Mouse (Mus musculus) intestine, embryonic 14.5 days (tissue): Measurements from ENCODE around the gene Kif3a. TPM values are rescaled to one million over a fixed set of nuclear protein-coding genes. Genes with fewer than 3 reads are reported as not detected.

Source experiments
- ATAC-seq: fragments of 200-750 bp; cut with Nextera tagmentation; replicated peaks from 2 replicates; pipeline ENCODE4 v1.8.0; 2017; ENCODE audit warnings: low read depth, moderate number of reproducible peaks, moderate TSS enrichment, moderate library complexity; ENCODE audit not compliant: low FRiP score, low TSS enrichment
- DNase-seq: peaks from one replicate; pipeline ENCODE4 v3.0.0-alpha.2; 2018; ENCODE audit warnings: low spot score
- H3K27ac ChIP-seq: fragments of 300-500 bp; sonication (generic); 2 replicates; pipeline ENCODE4 v1.5.1; 2014; ENCODE audit warnings: low read depth, mild to moderate bottlenecking, control low read depth
- H3K27me3 ChIP-seq: fragments of 300-500 bp; sonication (generic); replicated peaks from 2 replicates; pipeline ENCODE4 v1.6.1; 2014; ENCODE audit warnings: low read length, control low read depth; ENCODE audit not compliant: control insufficient read depth, insufficient read depth
- H3K36me3 ChIP-seq: fragments of 300-500 bp; sonication (generic); 2 replicates; pipeline ENCODE4 v1.6.1; 2014; ENCODE audit warnings: low read length, control low read depth; ENCODE audit not compliant: control insufficient read depth, insufficient read depth
- H3K4me1 ChIP-seq: fragments of 300-500 bp; sonication (generic); replicated peaks from 2 replicates; pipeline ENCODE4 v1.6.1; 2014; ENCODE audit warnings: low read length, control low read depth, mixed read lengths; ENCODE audit not compliant: control insufficient read depth, insufficient read depth
- H3K4me2 ChIP-seq: fragments of 300-500 bp; sonication (generic); 2 replicates; pipeline ENCODE4 v1.6.1; 2014; ENCODE audit warnings: low read length
- H3K4me3 ChIP-seq: fragments of 300-500 bp; sonication (generic); 2 replicates; pipeline ENCODE4 v1.5.1; 2014; ENCODE audit warnings: low read depth, low read length, control low read depth, mixed read lengths
- H3K9ac ChIP-seq: fragments of 300-500 bp; sonication (generic); 2 replicates; pipeline ENCODE4 v1.6.1; 2014; ENCODE audit warnings: mild to moderate bottlenecking, low read length
- H3K9me3 ChIP-seq: fragments of 300-500 bp; sonication (generic); 2 replicates; pipeline ENCODE4 v1.6.1; 2016; ENCODE audit warnings: low read length, control low read depth; ENCODE audit not compliant: control insufficient read depth
- WGBS: fragments of 180-500 bp; shearing (Covaris S2); extraction: QIAGEN DNeasy Blood & Tissue Kit; methylation state at CpG from one replicate; pipeline ENCODE4 v1.1.7; 2014; 5-methylcytosine and 5-hydroxymethylcytosine counted together
- polyA plus RNA-seq: library from polyadenylated mRNA; unstranded; fragments of >200 nt; fragmentation: Nextera tagmentation; extraction: Ambion mirVana; gene quantifications from 2 replicates; pipeline ENCODE4 v1.2.1, GENCODE M21; 2014

Kif3a gene
- polyA plus RNA-seq = 58.7 and 63.5 TPM in 2 replicates

DNA sequence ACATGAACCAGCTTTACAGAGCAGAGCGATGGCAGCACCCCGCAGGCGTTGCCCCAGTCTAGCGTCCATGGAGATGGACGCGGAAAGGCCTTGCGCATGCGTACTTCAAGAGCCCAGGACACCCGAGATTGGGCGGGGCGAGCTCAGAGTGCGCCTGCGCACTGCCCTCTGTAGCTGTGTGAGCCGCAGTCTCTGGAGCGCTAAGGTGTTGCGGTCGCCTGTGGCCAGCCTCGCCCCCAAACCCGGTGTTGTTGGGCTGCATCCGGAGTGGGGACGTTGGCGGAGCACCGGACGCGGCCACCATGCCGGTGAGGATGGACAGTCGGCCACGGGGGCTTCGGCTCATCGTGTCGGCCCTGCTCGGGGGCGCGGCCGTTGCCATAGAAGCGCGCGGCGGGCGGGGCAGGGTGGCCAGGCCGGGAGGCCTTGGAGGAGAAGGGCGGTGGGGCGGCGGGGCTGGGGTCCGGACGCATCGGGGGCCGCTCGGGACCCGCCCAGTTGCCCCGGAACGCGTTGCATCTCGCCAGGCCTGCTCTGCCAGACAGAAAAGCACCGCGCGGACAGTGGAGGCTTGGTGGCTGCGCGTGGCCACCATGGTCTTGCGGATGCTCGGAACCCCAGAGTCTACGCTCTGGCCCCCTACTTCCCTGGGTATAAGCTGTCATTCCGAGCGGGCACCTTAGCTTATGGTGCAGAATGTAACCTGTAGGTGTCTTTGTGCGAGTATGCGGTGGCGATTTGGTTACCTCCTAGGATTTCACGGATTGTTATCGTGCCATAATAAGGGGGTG lies at the start of gene Kif3a:
TSS of gene Kif3a (plus strand) at position 156 of the 791 bp plus-strand sequence.
- Histone ChIP-seq H3K27me3 (no peaks in the 10 kb centered on the region), H3K9ac (peak within 1 kb of the TSS; percentile 72), H3K4me1 (peaks cover 11% of the 10 kb centered on the region; the same call in 1 of the 2 replicates), H3K9me3 (no peaks in the 10 kb centered on the region), H3K36me3 (no peaks in the 10 kb centered on the region), H3K4me2 (peak within 1 kb of the TSS; percentile 68), H3K4me3 (peak within 1 kb of the TSS; percentile 89), H3K27ac (0 out of 2 replicates have a peak within 1 kb of the TSS, but pooled peaks have one; percentile 23)
- DNase-seq (peak; percentile 95), ATAC-seq (peak; percentile 96)
- WGBS = under 1% methylated on average over 68 of the region's 69 CpGs

DNA sequence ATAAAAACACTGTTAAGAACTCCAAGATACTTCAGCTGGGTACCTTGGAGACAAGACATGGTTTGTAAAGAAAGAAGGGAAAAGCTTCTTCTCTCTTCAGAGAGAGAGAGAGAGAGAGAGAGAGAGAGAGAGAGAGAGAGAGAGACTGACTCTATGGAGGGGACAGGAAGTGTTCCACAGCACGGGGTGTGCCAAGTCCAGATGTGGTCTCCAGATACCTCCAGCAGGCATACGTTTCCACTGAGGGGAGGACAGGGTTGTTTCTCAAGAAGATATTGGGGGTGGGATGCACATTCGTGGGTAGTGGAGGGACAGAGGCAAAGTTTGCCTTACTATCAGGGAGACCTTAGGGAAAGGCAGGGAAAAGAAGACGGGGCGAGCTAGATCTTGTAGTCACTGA lies 48.4 kb upstream of the Kif3a start:
- H3K4me1 ChIP-seq = peaks cover 25% of the 10 kb centered on the region
- H3K27me3 ChIP-seq = no peaks in the 10 kb centered on the region
- no peaks in the 10 kb centered on the region for H3K36me3 ChIP-seq
- no peak for ATAC-seq
- WGBS = 50% methylated on average over 5 of the region's 5 CpGs
- H3K27ac ChIP-seq = no peak overlapping the region
- H3K4me2 ChIP-seq = peak overlapping the region; percentile 75
- no peaks in the 10 kb centered on the region for H3K9me3 ChIP-seq
- H3K9ac ChIP-seq = no peak overlapping the region
- peak overlapping the region; percentile 72; the same call in 1 of the 2 replicates for H3K4me3 ChIP-seq
- no peak for DNase-seq

DNA sequence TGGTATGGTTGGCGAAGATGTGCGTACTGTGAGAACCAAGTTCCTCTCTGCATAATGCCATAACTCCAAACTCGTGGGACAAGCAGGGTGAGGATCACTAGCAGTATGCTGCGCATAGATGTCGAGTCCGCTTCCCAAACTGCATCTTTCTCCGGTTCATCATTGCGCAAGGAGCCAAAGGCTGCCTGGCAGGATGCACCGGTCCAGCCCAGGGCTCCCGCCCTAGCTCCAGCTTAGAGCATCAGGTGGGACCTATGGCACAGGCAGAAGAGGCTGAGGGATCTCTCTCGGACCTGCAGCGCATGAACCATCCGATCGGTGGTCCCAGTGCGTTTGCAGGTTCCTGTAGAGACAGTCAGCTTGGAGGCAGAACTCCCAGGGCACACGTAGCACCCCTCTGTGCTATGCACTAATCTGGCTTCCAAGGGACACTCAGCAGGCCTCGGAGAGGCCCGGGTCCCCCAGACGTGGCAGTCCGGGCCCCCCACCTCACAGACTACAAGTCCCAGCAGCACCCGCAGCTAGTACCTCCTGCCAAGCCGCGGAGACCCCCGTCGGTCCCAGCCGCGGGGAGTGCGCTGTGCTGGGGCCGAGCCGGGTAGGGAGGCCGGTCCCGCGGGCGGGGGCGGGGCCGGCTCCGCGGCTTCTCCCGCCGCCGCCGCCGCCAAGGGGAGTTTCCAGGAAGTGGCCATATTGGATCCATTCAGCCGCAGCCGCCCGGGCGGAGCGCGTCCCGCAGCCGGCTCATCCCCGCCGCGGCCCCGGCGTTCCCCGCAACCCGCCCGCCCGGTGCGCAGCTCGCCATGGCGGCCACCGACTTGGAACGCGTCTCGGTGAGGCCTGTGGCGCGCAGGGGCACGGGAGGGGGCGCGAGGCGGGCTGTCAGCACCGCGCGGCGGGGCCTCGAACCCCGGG lies 47.7 kb upstream of the Kif3a start, which contains the start of gene Sept8:
TSS of gene Sept8 (plus strand) at position 51 of the 915 bp plus-strand sequence.
- DNase-seq = peak; percentile 82
- 5% methylated on average over 79 of the region's 79 CpGs for WGBS

DNA sequence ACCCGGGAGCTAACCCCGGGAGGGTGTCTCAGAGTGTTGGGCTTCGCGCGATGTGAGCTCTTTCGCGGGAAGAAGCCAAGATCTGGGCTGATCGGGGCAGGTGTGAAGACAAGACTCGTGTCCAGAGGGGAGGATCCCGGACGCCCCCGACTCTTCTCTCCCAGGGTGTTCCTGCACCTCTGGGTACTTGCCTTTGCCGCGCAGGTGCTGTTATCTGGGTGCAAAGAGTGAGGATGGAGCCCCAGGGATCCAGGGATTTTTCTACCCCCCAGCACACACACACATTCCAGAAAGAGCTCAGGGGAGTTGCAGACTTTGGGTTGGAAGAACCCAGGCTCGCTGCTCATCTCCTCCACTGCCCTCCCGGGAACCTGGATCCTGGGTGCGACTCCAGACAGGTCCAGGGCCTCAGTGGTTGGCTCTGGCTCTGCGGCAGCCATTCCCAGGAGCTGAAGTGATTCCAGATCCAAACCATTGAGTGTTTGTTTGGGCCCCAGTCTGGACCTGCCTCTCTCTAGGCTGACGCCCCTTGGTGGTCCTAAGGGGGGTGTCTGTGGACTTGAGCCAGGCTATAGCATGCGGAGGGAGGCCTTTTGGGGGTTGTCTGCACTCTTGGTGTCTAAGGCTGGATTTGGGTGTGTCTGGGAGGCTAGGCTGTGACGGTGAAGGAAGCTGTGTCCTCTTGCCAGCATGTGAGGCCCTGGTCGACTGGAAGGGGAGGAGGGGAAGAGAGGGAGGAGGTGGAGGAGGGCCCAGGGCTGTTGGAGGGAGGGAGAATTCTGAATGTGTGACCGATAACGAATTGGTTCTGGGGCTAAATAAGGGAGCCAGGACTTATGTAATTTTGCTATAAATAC lies 46.8 kb upstream of the Kif3a start:
- Histone ChIP-seq H3K4me2 (peak overlapping the region; percentile 75), H3K4me3 (peak overlapping the region; percentile 72), H3K27ac (peak overlapping the region; percentile 64), H3K36me3 (no peaks in the 10 kb centered on the region), H3K9ac (peak overlapping the region; percentile 69), H3K4me1 (peaks cover 31% of the 10 kb centered on the region), H3K9me3 (no peaks in the 10 kb centered on the region), H3K27me3 (no peaks in the 10 kb centered on the region)
- ATAC-seq (0 out of 2 replicates have a peak, but pooled peaks have one; percentile 14), DNase-seq (peak; percentile 71)
- 3% methylated on average over 24 of the region's 24 CpGs for WGBS

More for the DNA sequence above, 47.7 kb upstream of the Kif3a start, which contains the start of gene Sept8:
- Histone ChIP-seq H3K36me3 (no peaks in the 10 kb centered on the region), H3K4me3 (peak within 1 kb of the TSS; percentile 72), H3K4me2 (peak within 1 kb of the TSS; percentile 75), H3K27me3 (no peaks in the 10 kb centered on the region), H3K27ac (peak within 1 kb of the TSS; percentile 64), H3K9me3 (no peaks in the 10 kb centered on the region), H3K9ac (peak within 1 kb of the TSS; percentile 69), H3K4me1 (peaks cover 30% of the 10 kb centered on the region)
- peak; percentile 78 for ATAC-seq

DNA sequence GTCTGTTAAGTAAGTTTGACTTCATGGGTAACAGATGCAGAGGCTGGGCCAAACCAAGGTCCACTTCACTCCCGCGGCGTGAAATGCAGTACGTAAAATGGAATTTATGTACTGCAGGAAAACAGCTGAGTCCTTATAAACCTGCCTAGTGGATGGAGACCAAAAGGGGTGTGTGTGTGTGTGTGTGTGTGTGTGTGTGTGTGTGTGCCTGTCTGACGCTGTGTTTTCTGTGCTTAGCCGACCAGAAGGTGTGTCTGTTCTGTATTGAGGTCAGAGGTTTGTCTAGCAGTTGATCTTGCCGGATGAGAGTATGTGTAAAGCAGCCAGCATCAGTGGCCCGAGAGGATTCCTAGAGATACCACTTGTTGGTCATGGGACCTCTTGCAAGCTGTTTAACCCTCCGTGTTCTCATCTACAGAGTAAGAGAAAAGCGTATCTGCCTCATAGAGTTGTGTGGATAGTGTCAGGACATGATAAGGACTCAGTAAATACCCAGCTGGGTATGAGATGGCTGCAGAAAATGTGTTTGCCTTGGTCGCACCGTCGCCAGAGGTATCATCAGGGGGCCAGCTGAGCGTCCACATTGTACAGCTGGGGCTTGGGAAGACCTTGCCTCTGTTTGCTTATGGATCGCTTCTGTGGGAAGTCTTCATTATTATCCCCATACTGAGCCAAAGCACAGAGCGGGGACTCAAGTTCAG lies 45.9 kb upstream of the Kif3a start:
- H3K27ac ChIP-seq = no peak overlapping the region

DNA sequence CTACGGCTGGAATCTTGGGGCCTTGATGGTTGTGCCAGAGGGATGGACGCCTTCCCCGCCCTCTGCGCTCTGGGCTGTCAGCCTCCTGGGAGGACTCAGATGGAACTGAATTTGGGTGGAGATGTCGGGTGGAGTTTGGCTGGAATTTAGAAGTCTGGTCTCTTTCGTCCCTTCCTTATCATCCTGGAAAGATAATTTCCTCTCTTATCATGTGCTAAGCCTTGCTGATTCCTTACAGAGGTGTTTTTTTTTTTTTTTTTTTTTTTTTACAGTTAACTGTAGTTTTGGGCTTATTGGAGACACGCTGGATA lies 45.4 kb upstream of the Kif3a start:
- Histone ChIP-seq H3K4me2 (peak overlapping the region; percentile 75), H3K9ac (no peak overlapping the region), H3K36me3 (no peaks in the 10 kb centered on the region), H3K27me3 (no peaks in the 10 kb centered on the region), H3K4me1 (peaks cover 34% of the 10 kb centered on the region), H3K9me3 (no peaks in the 10 kb centered on the region), H3K27ac (no peak overlapping the region), H3K4me3 (0 out of 2 replicates have a peak overlapping the region, but pooled peaks have one; percentile 1)
- WGBS = 77% methylated on average over 7 of the region's 7 CpGs
- no peak for ATAC-seq
- no peak for DNase-seq

More for the DNA sequence above, 45.9 kb upstream of the Kif3a start:
- H3K4me2 ChIP-seq = peak overlapping the region; percentile 75
- no peak overlapping the region for H3K9ac ChIP-seq
- peak overlapping the region; percentile 72 for H3K4me3 ChIP-seq
- WGBS = 38% methylated on average over 16 of the region's 16 CpGs
- H3K4me1 ChIP-seq = peaks cover 34% of the 10 kb centered on the region
- H3K27me3 ChIP-seq = no peaks in the 10 kb centered on the region
- no peaks in the 10 kb centered on the region for H3K36me3 ChIP-seq
- H3K9me3 ChIP-seq = no peaks in the 10 kb centered on the region
- peak; percentile 59 for DNase-seq
- no peak for ATAC-seq

DNA sequence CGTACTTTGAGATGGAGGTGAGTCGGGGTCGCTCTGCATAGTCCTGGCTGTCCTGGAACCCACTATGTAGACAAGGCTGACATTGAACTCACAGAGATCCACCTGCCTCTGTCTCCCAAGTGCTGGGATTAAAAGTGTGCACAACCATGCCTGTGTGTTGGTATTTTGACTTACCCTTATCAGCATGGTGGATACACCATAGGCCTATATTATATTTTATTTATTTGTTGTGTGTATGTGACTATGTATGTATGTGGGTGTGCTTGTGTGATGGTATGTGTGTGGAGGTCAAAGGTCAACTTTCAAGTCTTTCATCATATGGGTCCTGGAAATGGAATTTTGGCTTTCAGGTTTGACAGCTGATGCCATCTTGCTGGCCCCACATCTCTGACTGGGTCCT lies 44.8 kb upstream of the Kif3a start:
- no peak overlapping the region for H3K4me2 ChIP-seq
- H3K4me1 ChIP-seq = peaks cover 34% of the 10 kb centered on the region
- WGBS = 90% methylated on average over 3 of the region's 3 CpGs
- no peaks in the 10 kb centered on the region for H3K27me3 ChIP-seq
- no peaks in the 10 kb centered on the region for H3K36me3 ChIP-seq
- DNase-seq = no peak
- H3K4me3 ChIP-seq = no peak overlapping the region
- no peak for ATAC-seq
- no peaks in the 10 kb centered on the region for H3K9me3 ChIP-seq
- H3K27ac ChIP-seq = no peak overlapping the region
- no peak overlapping the region for H3K9ac ChIP-seq
